Mouse (Mus musculus) naive thymus-derived CD4-positive, alpha-beta T cell, adult 2 months (primary cell): ENCODE data around the gene Fam89b.
"Not testable (repeated sequence)": the region's sequence is repeated elsewhere in the genome, so short reads cannot be mapped to it uniquely, and the experiment has no call there.

Experiments
- DNase-seq: peaks from one replicate; pipeline ENCODE4 v3.0.0-alpha.2; 2011; ENCODE audit warnings: low read depth

Gene Fam89b

GRCm38 (mm10) chr19:5711218-5711617, 18.2 kb downstream of the Fam89b start:
- peak; percentile 79 for DNase-seq

GRCm38 (mm10) chr19:5710581-5710980, 18.9 kb downstream of the Fam89b start:
- no peak for DNase-seq

GRCm38 (mm10) chr19:5710068-5710467, 19.4 kb downstream of the Fam89b start:
- DNase-seq: no peak

GRCm38 (mm10) chr19:5704801-5705571, 24.5 kb downstream of the Fam89b start:
- DNase-seq: peak; percentile 70

- peak; percentile 61 for DNase-seq
These were observed 25.2 kb downstream of the Fam89b start, which contains the start of gene Kcnk7 for GRCm38 (mm10) chr19:5704163-5704800. Gene Kcnk7, plus strand, starts transcription at chr19:5704367.

- no peak for DNase-seq
These were observed 33.5 kb downstream of the Fam89b start for GRCm38 (mm10) chr19:5695849-5696462.

- DNase-seq: no peak
These were observed 35.7 kb downstream of the Fam89b start for GRCm38 (mm10) chr19:5693801-5694200.

- no peak for DNase-seq
These were observed 36.5 kb downstream of the Fam89b start for GRCm38 (mm10) chr19:5692913-5693396.

GRCm38 (mm10) chr19:5692086-5692912, 37.2 kb downstream of the Fam89b start:
- no peak for DNase-seq

GRCm38 (mm10) chr19:5691601-5692000, 37.9 kb downstream of the Fam89b start:
- no peak for DNase-seq

GRCm38 (mm10) chr19:5690343-5690735, 39.1 kb downstream of the Fam89b start:
- DNase-seq: no peak

GRCm38 (mm10) chr19:5689565-5690342, 39.7 kb downstream of the Fam89b start:
- DNase-seq: peak; percentile 92

GRCm38 (mm10) chr19:5689088-5689428, 40.4 kb downstream of the Fam89b start:
- no peak for DNase-seq

GRCm38 (mm10) chr19:5688200-5689087, 41.0 kb downstream of the Fam89b start, which contains the start of the genes Map3k11 and Pcnx3:
Gene Map3k11, plus strand, starts transcription at chr19:5688742.
Gene Pcnx3, minus strand, starts transcription at chr19:5688908.
- DNase-seq: peak; percentile 99

GRCm38 (mm10) chr19:5687738-5688137, 41.7 kb downstream of the Fam89b start:
- DNase-seq: peak; percentile 31

GRCm38 (mm10) chr19:5686954-5687353, 42.5 kb downstream of the Fam89b start:
- not testable (repeated sequence) for DNase-seq

GRCm38 (mm10) chr19:5686437-5686836, 43.0 kb downstream of the Fam89b start:
- no peak for DNase-seq

GRCm38 (mm10) chr19:5685861-5686260, 43.6 kb downstream of the Fam89b start:
- no peak for DNase-seq

- DNase-seq: no peak
These were observed 44.0 kb downstream of the Fam89b start for GRCm38 (mm10) chr19:5685431-5685830.

- no peak for DNase-seq
These were observed 44.5 kb downstream of the Fam89b start for GRCm38 (mm10) chr19:5684985-5685384.
